Mouse (Mus musculus) CH12.LX (cell line): ENCODE measurements around the gene Adamtsl4.

Experiments used
- CTCF ChIP-seq, 2 experiments: IDR thresholded peaks in 1 of 2; conservative IDR thresholded peaks in 1 of 2; 2 replicates each; pipeline ENCODE4 v1.5.1; 2011 to 2012; ENCODE audit warnings: low read depth in 2 of 2, low read length in 2 of 2, improper control_type of control experiment in 1 of 2, inconsistent platforms in 1 of 2, mild to moderate bottlenecking in 1 of 2, moderate library complexity in 1 of 2
- ETS1 ChIP-seq: conservative IDR thresholded peaks from 2 replicates; pipeline ENCODE4 v1.6.1; 2012; ENCODE audit warnings: low read depth, mild to moderate bottlenecking, inconsistent platforms, low read length, improper control_type of control experiment, moderate library complexity
- JUN ChIP-seq: IDR thresholded peaks from 2 replicates; pipeline ENCODE4 v1.6.1; 2011; ENCODE audit warnings: low read depth, mild to moderate bottlenecking, low read length, improper control_type of control experiment, moderate library complexity; ENCODE audit not compliant: insufficient read depth
- JUND ChIP-seq: conservative IDR thresholded peaks from 2 replicates; pipeline ENCODE4 v1.6.1; 2011; ENCODE audit warnings: low read depth, low read length, improper control_type of control experiment
- MXI1 ChIP-seq: IDR thresholded peaks from 2 replicates; pipeline ENCODE4 v1.6.1; 2011; ENCODE audit warnings: mild to moderate bottlenecking, low read depth, low read length, improper control_type of control experiment
- NELFE ChIP-seq: IDR thresholded peaks from 2 replicates; pipeline ENCODE4 v1.6.1; 2011; ENCODE audit warnings: low read depth, low read length, improper control_type of control experiment
- POLR2A ChIP-seq: IDR thresholded peaks from 2 replicates; pipeline ENCODE4 v1.6.1; 2011; ENCODE audit warnings: low read depth, mild to moderate bottlenecking, improper control_type of control experiment, low read length
- RAD21 ChIP-seq: IDR thresholded peaks from 2 replicates; pipeline ENCODE4 v1.6.1; 2011; ENCODE audit warnings: low read depth, mild to moderate bottlenecking, low read length, improper control_type of control experiment, moderate library complexity
- TBP ChIP-seq: conservative IDR thresholded peaks from 2 replicates; pipeline ENCODE4 v1.6.1; 2011; ENCODE audit warnings: low read depth, low read length, improper control_type of control experiment
- UBTF ChIP-seq: IDR thresholded peaks from 2 replicates; pipeline ENCODE4 v1.6.1; 2012; ENCODE audit warnings: low read depth, mild to moderate bottlenecking, inconsistent platforms, low read length, improper control_type of control experiment, moderate library complexity
- ZC3H11A ChIP-seq: IDR thresholded peaks from 2 replicates; pipeline ENCODE4 v1.6.1; 2012; ENCODE audit warnings: low read depth, mild to moderate bottlenecking, inconsistent platforms, low read length, improper control_type of control experiment

GRCm38 (mm10) chr3:95695796-95696195 is 8.1 kb upstream of the Adamtsl4 start:
- TF ChIP-seq POLR2A (no peak), TBP (no peak), NELFE (no peak), CTCF (conservative IDR thresholded peaks at IDR 0.05 in 1 of 2, IDR thresholded peaks at IDR 0.05 in 1 of 2; ENCODE audit: low read depth in 2 of 2, low read length in 2 of 2) (no peak), JUN (no peak), ZC3H11A (no peak), RAD21 (no peak), JUND (no peak), MXI1 (no peak), ETS1 (no peak), UBTF (no peak)
